In genomic region chr5:151070896-151071295, GRCm38 (mm10) we compare ENCODE assay signal across 21 mouse cellular contexts.
DNase-seq lines count a peak whose midpoint lies in the region; ATAC-seq lines count a peak whose summit lies in the region.
"Had no signal": no experiment of that assay in that cellular context is flagged by ENCODE, and none has a peak within 500 bp of the region (broad histone marks: within the 10 kb centered on the region; RNA-seq: fewer than 3 reads in every experiment).

No protein-coding gene starts in this region.

- no peak overlapping the region for H3K4me3 ChIP-seq in heart, embryonic 16.5 days (ENCODE audit: low read length)
- H3K4me3 ChIP-seq in embryonic facial prominence, embryonic 11.5 days (ENCODE audit: low read depth, low read length) = no peak overlapping the region
- H3K4me3 ChIP-seq: forebrain, embryonic 15.5 days; heart, embryonic 15.5 days; hindbrain, embryonic 12.5 days; kidney, embryonic 15.5 days; liver, embryonic 15.5 days; neural tube, embryonic 12.5 days had no signal

- 0 out of 2 replicates have a peak, but pooled peaks cover 2% of the 10 kb centered on the region for H3K36me3 ChIP-seq in heart, embryonic 16.5 days (ENCODE audit: control insufficient read depth, insufficient read depth)
- H3K36me3 ChIP-seq in embryonic facial prominence, embryonic 11.5 days (replicated peaks; ENCODE audit: control insufficient read depth, insufficient read depth, low read depth, low read length) = no peaks in the 10 kb centered on the region
- H3K36me3 ChIP-seq: forebrain, embryonic 15.5 days; G1E; heart, embryonic 15.5 days; hindbrain, embryonic 12.5 days; liver, embryonic 15.5 days; neural tube, embryonic 12.5 days had no signal

- H3K27ac ChIP-seq in heart, embryonic 16.5 days (ENCODE audit: low read length) = peak overlapping the region; percentile 32; the same call in 1 of the 2 replicates
- H3K27ac ChIP-seq in embryonic facial prominence, embryonic 11.5 days (replicated peaks; ENCODE audit: low read depth, low read length) = no peak overlapping the region
- H3K27ac ChIP-seq: forebrain, embryonic 15.5 days; heart, embryonic 15.5 days; hindbrain, embryonic 12.5 days; kidney, embryonic 15.5 days; liver, embryonic 15.5 days; neural tube, embryonic 12.5 days had no signal

- no peak overlapping the region for H3K9ac ChIP-seq in heart, embryonic 16.5 days (ENCODE audit: low read length)
- H3K9ac ChIP-seq in embryonic facial prominence, embryonic 11.5 days (replicated peaks; ENCODE audit: low read length) = no peak overlapping the region
- H3K9ac ChIP-seq: forebrain, embryonic 15.5 days; heart, embryonic 15.5 days; hindbrain, embryonic 12.5 days; kidney, embryonic 15.5 days; liver, embryonic 15.5 days; neural tube, embryonic 12.5 days had no signal

- H3K4me1 ChIP-seq in heart, embryonic 16.5 days (ENCODE audit: control insufficient read depth, insufficient read depth, low read length) = peaks cover 8% of the 10 kb centered on the region
- no peaks in the 10 kb centered on the region for H3K4me1 ChIP-seq in embryonic facial prominence, embryonic 11.5 days (ENCODE audit: control insufficient read depth, insufficient read depth, low read length)
- H3K4me1 ChIP-seq: hindbrain, embryonic 12.5 days; kidney, embryonic 15.5 days; liver, embryonic 15.5 days; neural tube, embryonic 12.5 days had no signal

- 66% methylated on average over 6 of the region's 6 CpGs for WGBS in heart, embryonic 16.5 days
- WGBS in embryonic facial prominence, embryonic 11.5 days = 26% methylated on average over 6 of the region's 6 CpGs

- ATAC-seq in heart, embryonic 16.5 days (replicated peaks; ENCODE audit: extremely low read depth, insufficient read depth, low FRiP score) = no peak
- ATAC-seq in embryonic facial prominence, embryonic 11.5 days (replicated peaks; ENCODE audit: insufficient number of reproducible peaks, low FRiP score, low TSS enrichment, low read depth) = peak; percentile 75
- no peak for ATAC-seq in frontal cortex, adult (ENCODE audit: low TSS enrichment)
- ATAC-seq in activated CD4-positive, CD25-positive, alpha-beta regulatory T cell, adult 4 months = no peak
- ATAC-seq: CD4-positive, CD25-positive, alpha-beta regulatory T cell, adult 4 months; forebrain, embryonic 15.5 days had no signal

- no peak for DNase-seq in heart, adult 18-20 months
- DNase-seq in embryonic facial prominence, embryonic 11.5 days (ENCODE audit: low spot score) = peak; percentile 76
- peak; percentile 62 for DNase-seq in forelimb bud, embryonic 11.5 days (ENCODE audit: low read depth, low spot score)
- peak; percentile 41 for DNase-seq in mesoderm, embryonic 11.5 days (ENCODE audit: low read depth, low spot score)
- DNase-seq: adrenal gland, adult 2 months; cerebellum, postnatal 14 days; gastrocnemius, postnatal 14 days; lung, postnatal 14 days; right cerebral cortex, postnatal 25 days; thymus, postnatal 4 days had no signal

- H3K4me2 ChIP-seq in heart, embryonic 16.5 days (ENCODE audit: low read depth, low read length) = no peak overlapping the region
- no peak overlapping the region for H3K4me2 ChIP-seq in embryonic facial prominence, embryonic 11.5 days (ENCODE audit: low read depth, low read length)
- H3K4me2 ChIP-seq: forebrain, embryonic 15.5 days; heart, embryonic 15.5 days; hindbrain, embryonic 12.5 days; kidney, embryonic 15.5 days; liver, embryonic 15.5 days; neural tube, embryonic 12.5 days had no signal

- no peaks in the 10 kb centered on the region for H3K27me3 ChIP-seq in heart, embryonic 16.5 days (ENCODE audit: control insufficient read depth, insufficient read depth, low read length)
- no peaks in the 10 kb centered on the region for H3K27me3 ChIP-seq in embryonic facial prominence, embryonic 11.5 days (ENCODE audit: control insufficient read depth, insufficient read depth, low read length)
- H3K27me3 ChIP-seq: forebrain, embryonic 15.5 days; heart, embryonic 15.5 days; hindbrain, embryonic 12.5 days; kidney, embryonic 15.5 days; liver, embryonic 15.5 days; neural tube, embryonic 12.5 days had no signal

- H3K9me3 ChIP-seq in heart, embryonic 16.5 days (replicated peaks; ENCODE audit: control insufficient read depth, low read length) = no peaks in the 10 kb centered on the region; the same call in 1 of the 2 replicates
- H3K9me3 ChIP-seq in embryonic facial prominence, embryonic 11.5 days (replicated peaks; ENCODE audit: control insufficient read depth, low read length) = no peaks in the 10 kb centered on the region
- H3K9me3 ChIP-seq: forebrain, embryonic 15.5 days; heart, embryonic 15.5 days; hindbrain, embryonic 12.5 days; liver, embryonic 15.5 days had no signal

Comparison
In these comparisons a context has a peak if more than half of its experiments do, and no peak if none do; other contexts are left out.
1. DNase-seq: peak in embryonic facial prominence, embryonic 11.5 days (single experiment), forelimb bud, embryonic 11.5 days (single experiment) and mesoderm, embryonic 11.5 days (single experiment); none in heart, adult 18-20 months (0 of 2).